Mouse (Mus musculus) ES-E14 (cell line): Measurements from ENCODE around the gene Sept5.

Source experiments
- CHD2 ChIP-seq: IDR thresholded peaks from 2 replicates; pipeline ENCODE4 v1.6.1; 2014; ENCODE audit warnings: mild to moderate bottlenecking, low read depth, low read length, inconsistent platforms
- HCFC1 ChIP-seq: IDR thresholded peaks from 2 replicates; pipeline ENCODE4 v1.6.1; 2012; ENCODE audit warnings: low read length, inconsistent platforms, borderline replicate concordance; ENCODE audit not compliant: insufficient read depth
- MAFK ChIP-seq: IDR thresholded peaks from 2 replicates; pipeline ENCODE4 v1.6.1; 2014; ENCODE audit warnings: mild to moderate bottlenecking, low read depth, low read length, inconsistent platforms; ENCODE audit not compliant: insufficient read depth
- ZC3H11A ChIP-seq: IDR thresholded peaks from 2 replicates; pipeline ENCODE4 v1.6.1; 2012; ENCODE audit warnings: low read depth, mild to moderate bottlenecking, inconsistent platforms, low read length, borderline replicate concordance
- ZNF384 ChIP-seq: IDR thresholded peaks from 2 replicates; pipeline ENCODE4 v1.6.1; 2012; ENCODE audit warnings: low read depth, low read length, inconsistent platforms

- TF ChIP-seq ZC3H11A (no peak), HCFC1 (no peak), CHD2 (no peak), ZNF384 (no peak), MAFK (no peak)
These were observed 48.6 kb downstream of the Sept5 start for GRCm38 (mm10) chr16:18581050-18581622.
